Mouse (Mus musculus): ENCODE measurements at regions not wholly inside any gene's neighbourhood (a gene's known extent, or its start where the extent isn't known, plus 50 kb on each side); places are given as distances from the start of the nearest gene placed in this dataset.

GRCm38 (mm10) chr14:73435839-73436238 is 50.8 kb upstream of the Itm2b start:
- H3K4me3 ChIP-seq (ENCODE audit: low read depth, low read length), result no peak overlapping the region
- H3K4me1 ChIP-seq (replicated peaks; ENCODE audit: control insufficient read depth, insufficient read depth), result no peaks in the 10 kb centered on the region
- DNase-seq (ENCODE audit: low spot score), result no peak
- H3K27ac ChIP-seq (replicated peaks), result no peak overlapping the region
- no peak for TF ChIP-seq CTCF (IDR thresholded peaks at IDR 0.05; ENCODE audit: low read depth)
- TF ChIP-seq EP300 (optimal IDR thresholded peaks at IDR 0.05), result no peak
- no peak overlapping the region for H3K4me2 ChIP-seq (replicated peaks; ENCODE audit: low read depth)
- no peaks in the 10 kb centered on the region for H3K9me3 ChIP-seq (ENCODE audit: control insufficient read depth, low read length)
- H3K36me3 ChIP-seq (ENCODE audit: control insufficient read depth, insufficient read depth, low read length), result no peaks in the 10 kb centered on the region
- H3K9ac ChIP-seq (ENCODE audit: low read length), result no peak overlapping the region
- WGBS, result 32% methylated on average over 4 of the region's 4 CpGs
- no peaks in the 10 kb centered on the region for H3K27me3 ChIP-seq (ENCODE audit: control insufficient read depth, insufficient read depth, low read length)
- no peak for ATAC-seq (ENCODE audit: low FRiP score, low TSS enrichment)

Measured in stomach, postnatal 0 days (tissue).